Mouse (Mus musculus): ENCODE measurements around the gene Calr4.

- TF ChIP-seq CTCF (IDR thresholded peaks at IDR 0.05; ENCODE audit: low read depth) = no peak
- TF ChIP-seq EP300 (IDR thresholded peaks at IDR 0.05; ENCODE audit: low read depth) = no peak
Measured at GRCm38 (mm10) chr4:109234185-109234584, at the start of gene Calr4.

Data from liver, postnatal 0 days (tissue).